Mouse (Mus musculus) gastrocnemius, adult 2 months (tissue): Measurements from ENCODE around the gene Faap20. TPM values are rescaled to one million over a fixed set of nuclear protein-coding genes. Genes with fewer than 3 reads are reported as not detected.

Experiments used
- DNase-seq: peaks from one replicate; pipeline ENCODE4 v3.0.0; 2022
- H3K27ac ChIP-seq: fragments of 200-600 bp; 2 replicates; pipeline ENCODE4 v1.8.1; 2022; ENCODE audit warnings: mild to moderate bottlenecking
- H3K4me3 ChIP-seq: fragments of 200-600 bp; 2 replicates; pipeline ENCODE4 v1.8.1; 2022; ENCODE audit warnings: mild to moderate bottlenecking, moderate library complexity
- CTCF ChIP-seq: fragments of 200-600 bp; IDR thresholded peaks from 2 replicates; pipeline ENCODE4 v1.8.1; 2022; ENCODE audit warnings: antibody characterized with exemption, mild to moderate bottlenecking, moderate library complexity
- intact Hi-C: fragments of 180-260 bp; cut with DNase I; formaldehyde crosslinking; loops from one replicate; pipeline ENCODE4 v1.15.1; 2025
- total RNA-seq, 2 experiments: library from RNA; stranded (reverse); gene quantifications; 2 replicates each; pipeline ENCODE4 v1.2.3; 2021

Faap20 gene
- total RNA-seq, 2 experiments from 2014 or later: 4.6 to 6.1 TPM

DNA sequence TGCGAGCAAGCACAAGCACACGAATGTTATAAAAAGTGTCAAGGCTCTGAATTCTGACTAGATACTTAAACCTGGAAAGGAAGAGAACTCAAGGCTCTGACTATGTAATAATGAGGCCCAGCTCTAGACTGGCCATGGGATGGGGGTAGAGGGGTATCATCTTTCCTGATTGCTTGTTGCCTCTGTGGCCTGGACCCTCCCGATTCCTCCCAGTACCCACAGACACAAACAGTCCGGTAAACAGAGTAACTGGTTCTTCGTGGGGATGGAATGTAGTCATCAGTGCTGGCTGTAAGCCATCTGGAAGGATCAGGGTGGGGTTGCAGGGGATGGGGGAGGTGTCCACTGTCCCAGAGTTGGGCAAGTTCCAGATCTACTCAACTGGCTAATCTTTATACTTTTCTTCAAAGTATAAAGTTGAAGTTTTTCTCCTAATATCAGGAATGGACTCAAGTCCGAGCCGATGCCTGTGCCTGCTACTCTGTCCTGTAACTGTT is 17.5 kb downstream of the Faap20 start:
- H3K4me3 ChIP-seq: no peak overlapping the region
- intact Hi-C loops: no loop called here
- peak overlapping the region; percentile 72; the same call in 1 of the 2 replicates for H3K27ac ChIP-seq
- no peak for DNase-seq
- TF ChIP-seq CTCF: no peak

DNA sequence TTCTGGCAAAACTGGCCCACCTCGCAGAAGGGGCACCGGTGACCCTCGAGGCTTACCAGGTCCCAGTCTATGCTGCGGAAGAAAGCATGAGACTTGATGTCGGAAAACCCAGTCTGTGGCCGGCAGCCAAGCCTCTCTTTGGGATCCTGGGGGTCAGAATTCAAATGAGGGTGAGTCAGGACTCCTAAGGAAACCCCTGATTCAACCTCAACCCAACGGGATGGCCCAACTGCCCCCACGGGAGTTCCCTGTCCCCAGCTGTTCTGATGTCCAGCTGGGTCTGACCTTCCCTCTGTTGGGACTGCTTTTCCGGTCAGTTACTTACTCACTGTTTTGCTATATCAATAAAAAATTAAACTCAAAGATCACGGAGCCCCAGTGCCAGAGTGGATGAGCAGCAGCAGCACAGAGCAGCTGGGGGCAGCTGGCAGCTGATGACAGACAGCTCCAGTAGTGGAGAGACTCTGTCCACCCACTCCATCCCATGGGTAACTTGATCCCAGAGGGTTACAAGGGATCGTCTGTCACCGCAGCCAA is 18.1 kb downstream of the Faap20 start:
- no peak for DNase-seq
- Histone ChIP-seq H3K27ac (peak overlapping the region; percentile 72), H3K4me3 (peak overlapping the region; percentile 37)
- no peak for TF ChIP-seq CTCF
- intact Hi-C loops: loop anchor here (1.0 kb wide), 1 partner anchor 41 kb away; no protein-coding TSS in a partner anchor

DNA sequence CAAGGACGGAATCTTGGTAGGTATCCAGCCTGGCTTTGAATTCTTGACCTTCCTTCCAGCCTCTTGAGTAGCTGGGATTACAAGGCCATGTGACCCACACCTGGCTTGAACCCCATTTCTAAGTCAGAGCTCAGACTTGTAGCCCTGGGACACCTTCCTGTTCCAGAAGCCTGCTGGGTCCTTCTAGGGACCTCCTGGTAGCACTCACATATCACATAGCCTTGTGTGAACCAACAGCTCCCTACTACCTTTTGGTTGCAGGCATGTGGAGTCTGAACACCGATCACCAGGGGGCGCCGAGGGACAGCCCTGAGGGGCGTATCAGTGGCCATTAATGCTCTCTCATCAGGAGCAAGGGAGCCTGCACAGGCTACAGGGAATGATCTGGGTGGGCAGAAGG is 18.8 kb downstream of the Faap20 start:
- Histone ChIP-seq H3K4me3 (peak overlapping the region; percentile 37), H3K27ac (peak overlapping the region; percentile 72)
- peak; percentile 88 for DNase-seq
- TF ChIP-seq CTCF: peak; percentile 86
- intact Hi-C loops: loop anchor here (1.0 kb wide), 1 partner anchor 40 kb away; no protein-coding TSS in a partner anchor

DNA sequence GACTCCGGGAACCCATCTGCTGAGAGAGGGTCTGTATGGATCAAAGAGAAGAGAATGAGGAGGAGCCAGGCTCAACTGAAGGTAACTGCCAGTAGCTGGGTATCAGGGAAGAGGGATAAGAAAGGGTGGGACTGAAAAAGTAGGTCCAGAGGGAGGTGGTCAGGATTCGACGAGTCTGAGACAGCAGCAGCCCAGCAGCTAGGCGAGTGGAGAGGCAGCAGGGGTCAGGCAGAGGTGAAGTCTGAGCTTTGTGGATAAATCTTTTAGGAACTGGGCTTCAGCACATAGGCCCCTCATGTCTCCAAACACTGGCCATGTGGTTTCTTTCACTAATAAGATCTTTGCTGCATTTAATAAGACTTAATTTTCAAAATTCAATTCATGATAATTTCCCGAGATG is 24.8 kb downstream of the Faap20 start:
- TF ChIP-seq CTCF: no peak
- DNase-seq: no peak
- Histone ChIP-seq H3K4me3 (no peak overlapping the region), H3K27ac (no peak overlapping the region)
- intact Hi-C loops: no loop called here

DNA sequence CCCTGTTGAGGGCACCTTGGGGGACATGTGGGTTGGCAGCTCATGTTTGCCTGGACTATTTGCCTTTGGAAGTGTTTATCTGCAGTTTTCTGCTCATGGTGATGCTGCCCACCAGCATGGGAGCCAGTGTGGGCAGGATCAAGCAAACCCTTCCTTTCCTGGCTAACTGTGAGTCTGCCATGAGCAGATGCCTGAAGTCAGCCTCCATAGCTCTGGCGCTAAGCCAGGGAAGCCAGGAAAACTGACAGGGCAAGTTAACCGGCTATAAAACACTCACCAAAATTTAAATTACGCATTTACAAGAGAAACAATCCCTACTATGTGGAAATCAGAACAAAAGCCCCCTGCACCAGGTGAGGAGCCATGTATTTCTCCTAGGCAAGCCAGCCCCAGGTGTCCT is 25.2 kb downstream of the Faap20 start:
- DNase-seq: no peak
- intact Hi-C loops: no loop called here
- no peak overlapping the region for H3K4me3 ChIP-seq
- no peak for TF ChIP-seq CTCF
- no peak overlapping the region for H3K27ac ChIP-seq

DNA sequence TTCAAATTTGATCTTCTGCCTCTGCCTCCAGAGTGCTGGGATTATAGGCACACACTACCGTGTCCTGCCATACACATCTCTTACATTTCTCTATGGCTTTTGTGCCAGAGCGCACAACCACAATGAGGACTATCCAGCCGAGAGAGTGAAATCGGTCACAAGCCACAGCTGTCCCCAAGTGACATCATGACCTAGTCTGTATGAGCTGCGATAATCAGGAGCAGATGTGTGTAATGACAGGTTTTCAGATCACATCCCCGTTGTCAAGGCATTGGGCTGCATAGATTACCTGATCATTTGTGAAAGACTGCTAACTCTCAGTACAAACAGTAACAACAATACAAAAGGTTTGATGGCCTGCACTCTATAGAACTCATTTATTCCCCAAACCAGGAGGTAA is 28.4 kb downstream of the Faap20 start:
- TF ChIP-seq CTCF: no peak
- Histone ChIP-seq H3K27ac (no peak overlapping the region), H3K4me3 (no peak overlapping the region)
- DNase-seq: no peak
- intact Hi-C loops: no loop called here

DNA sequence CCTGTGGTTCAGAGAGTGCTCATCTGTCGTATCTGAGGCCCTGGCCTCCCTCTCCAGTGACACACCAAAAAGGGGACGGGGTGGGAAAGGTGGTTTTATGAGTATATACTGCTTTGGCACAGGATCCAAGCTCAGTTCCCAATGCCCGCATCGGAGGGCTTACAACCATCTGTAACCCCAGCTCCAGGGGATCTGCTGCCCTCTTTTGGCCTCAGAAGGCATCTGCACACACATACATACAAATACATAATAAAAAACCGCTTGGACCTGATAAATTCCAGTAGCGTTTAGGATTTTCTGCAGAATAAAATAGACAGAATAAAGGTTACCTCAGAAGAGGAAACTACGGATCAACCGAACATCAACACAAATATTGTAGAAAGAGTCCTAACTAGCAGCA is 29.5 kb downstream of the Faap20 start:
- Histone ChIP-seq H3K4me3 (no peak overlapping the region), H3K27ac (no peak overlapping the region)
- intact Hi-C loops: no loop called here
- TF ChIP-seq CTCF: peak; percentile 5; the same call in 1 of the 2 replicates
- DNase-seq: no peak

DNA sequence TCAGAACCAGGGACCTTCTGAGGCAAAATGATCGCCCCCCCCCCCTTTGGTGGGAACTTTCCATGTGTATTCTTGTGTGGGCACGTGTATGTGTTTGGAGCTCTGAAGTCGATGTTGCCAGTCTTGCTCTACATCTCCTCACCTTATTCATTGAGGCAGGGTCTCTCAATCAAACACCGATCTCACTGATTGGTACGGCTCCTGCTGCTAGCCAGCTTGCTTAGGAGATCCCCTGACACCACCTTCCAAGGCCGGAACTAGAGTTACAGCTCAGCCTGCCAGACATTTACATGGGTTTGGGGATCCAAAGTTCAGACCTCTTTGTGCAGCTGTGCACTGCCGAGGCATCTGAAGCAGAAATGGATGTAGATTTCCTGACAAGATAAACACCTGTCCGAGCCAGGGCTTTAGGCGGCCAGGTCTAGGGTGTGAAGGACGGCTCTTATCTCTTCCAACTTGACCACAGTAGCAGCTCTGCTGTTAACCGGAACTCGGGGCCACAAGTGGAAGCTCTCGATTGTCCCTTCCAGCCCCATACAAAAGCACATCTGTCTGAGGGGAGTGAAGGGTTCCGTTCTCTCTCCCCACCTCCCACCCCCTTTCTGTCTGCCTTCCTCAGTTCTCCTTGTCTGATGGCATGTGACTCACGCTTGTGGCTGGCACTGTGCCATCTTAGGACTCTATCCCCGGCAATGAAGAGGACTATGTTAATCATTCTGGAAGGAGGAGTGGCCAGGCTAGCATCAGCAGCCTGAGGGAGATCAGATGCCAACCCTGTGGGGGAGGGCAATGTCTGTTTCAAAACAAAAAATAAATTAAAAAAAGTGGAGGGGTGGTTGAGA is 30.5 kb downstream of the Faap20 start:
- no peak for DNase-seq
- no peak overlapping the region for H3K4me3 ChIP-seq
- no peak overlapping the region for H3K27ac ChIP-seq
- intact Hi-C loops: no loop called here
- no peak for TF ChIP-seq CTCF

DNA sequence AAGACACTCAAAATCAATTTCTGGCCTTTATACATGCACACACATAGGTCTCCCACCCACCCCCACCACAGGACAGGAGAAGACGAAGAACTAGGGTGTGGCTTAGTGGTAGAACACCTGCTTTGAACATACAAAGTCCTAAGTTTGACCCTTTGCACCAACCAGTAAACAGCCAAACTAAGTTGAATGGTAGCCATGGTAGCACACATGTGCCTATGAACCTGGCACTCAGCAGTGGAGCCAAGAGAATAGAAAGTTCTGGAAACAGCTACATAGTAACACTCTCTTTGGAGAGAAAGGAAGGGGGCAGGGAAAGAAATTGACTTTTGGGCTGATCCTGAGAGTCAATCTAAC is 31.1 kb downstream of the Faap20 start:
- TF ChIP-seq CTCF: no peak
- no peak overlapping the region for H3K27ac ChIP-seq
- H3K4me3 ChIP-seq: no peak overlapping the region
- intact Hi-C loops: no loop called here
- DNase-seq: no peak

DNA sequence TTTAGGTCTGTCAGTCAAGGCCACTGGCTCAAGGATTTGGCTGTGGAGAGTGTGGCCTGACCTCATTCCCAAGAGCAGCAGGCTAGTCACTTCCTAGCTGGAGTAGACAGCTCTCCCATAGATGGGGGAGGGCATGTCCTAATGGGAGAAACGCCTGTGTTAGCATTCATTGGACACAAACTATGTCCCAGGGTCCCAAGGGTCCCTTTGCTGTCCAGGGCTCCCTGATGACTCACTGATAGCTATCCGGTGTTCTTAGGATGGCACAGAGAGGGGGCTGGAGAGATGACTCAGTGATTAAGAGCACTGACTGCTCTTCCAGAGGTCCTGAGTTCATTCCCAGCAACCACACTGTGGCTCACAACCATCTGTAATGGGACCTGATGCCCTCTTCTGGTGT is 31.6 kb downstream of the Faap20 start:
- peak overlapping the region; percentile 49 for H3K27ac ChIP-seq
- DNase-seq: no peak
- TF ChIP-seq CTCF: no peak
- intact Hi-C loops: no loop called here
- H3K4me3 ChIP-seq: no peak overlapping the region

DNA sequence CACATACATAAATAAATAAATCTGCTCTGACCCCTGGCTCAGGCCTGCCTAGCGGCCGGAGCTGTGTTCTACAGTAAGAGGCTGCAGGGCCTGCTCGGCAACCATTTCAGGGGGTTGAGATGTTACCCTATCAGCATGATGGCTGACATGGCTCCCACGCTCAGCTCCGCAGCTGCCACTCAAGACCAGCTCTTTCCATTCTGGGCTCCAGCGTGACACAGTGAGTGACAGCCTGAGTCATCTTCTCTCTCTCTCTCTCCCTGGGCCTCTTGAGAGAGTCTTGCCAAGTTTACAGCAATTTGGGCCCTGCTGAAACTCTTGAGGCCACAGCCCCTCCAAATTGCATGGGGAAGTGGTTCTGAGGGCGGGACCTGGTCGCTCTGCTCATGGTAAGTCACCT is 32.0 kb downstream of the Faap20 start:
- no peak overlapping the region for H3K4me3 ChIP-seq
- H3K27ac ChIP-seq: peak overlapping the region; percentile 49
- intact Hi-C loops: no loop called here
- no peak for DNase-seq
- no peak for TF ChIP-seq CTCF

DNA sequence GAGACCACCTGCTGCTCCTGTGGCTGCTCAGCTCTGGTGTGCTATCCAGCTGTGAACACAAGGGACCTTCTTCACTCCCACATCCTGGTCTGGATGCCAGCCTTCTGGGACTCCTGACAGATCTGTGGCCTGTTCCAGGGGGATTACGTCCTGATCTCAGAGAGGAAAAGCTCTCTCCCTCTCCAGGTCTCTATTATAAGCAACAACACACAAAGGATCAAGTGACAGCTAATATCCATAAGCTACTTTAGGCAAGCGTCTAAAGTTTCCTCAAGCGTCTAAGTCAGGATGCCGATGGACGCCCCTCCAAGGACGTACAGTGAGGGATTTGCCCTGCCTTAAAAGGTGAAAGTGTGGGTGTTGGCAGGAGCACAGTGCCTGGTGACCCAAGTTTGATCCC is 32.6 kb downstream of the Faap20 start:
- no peak for TF ChIP-seq CTCF
- Histone ChIP-seq H3K4me3 (no peak overlapping the region), H3K27ac (peak overlapping the region; percentile 49)
- no peak for DNase-seq
- intact Hi-C loops: no loop called here

DNA sequence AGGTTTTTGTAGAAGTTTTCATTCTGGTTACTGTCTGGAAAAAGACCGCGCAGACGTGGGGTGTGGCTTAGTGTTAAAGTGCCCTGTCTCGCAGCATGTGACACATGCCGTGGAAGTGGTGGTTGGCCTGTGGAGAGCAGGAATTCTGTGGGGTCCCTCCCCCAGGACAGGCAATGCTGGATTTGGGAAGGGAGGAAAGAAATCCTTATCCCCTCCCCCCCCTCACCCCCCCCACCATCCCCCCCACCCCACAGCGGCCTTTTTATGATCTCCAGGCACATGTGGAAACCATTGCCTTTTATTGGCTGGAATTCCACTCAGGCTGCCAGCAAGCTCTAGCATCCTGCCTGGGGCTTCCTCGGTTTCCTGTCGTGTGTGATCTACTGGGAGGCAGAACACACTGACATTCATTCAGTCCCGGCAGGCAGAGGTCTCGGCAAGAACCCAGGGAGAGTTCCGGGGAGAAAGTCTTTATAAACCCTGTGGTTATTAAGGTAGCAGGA is 33.5 kb downstream of the Faap20 start:
- Histone ChIP-seq H3K27ac (peak overlapping the region; percentile 62), H3K4me3 (peak overlapping the region; percentile 53)
- peak; percentile 61 for DNase-seq
- intact Hi-C loops: no loop called here
- TF ChIP-seq CTCF: no peak

DNA sequence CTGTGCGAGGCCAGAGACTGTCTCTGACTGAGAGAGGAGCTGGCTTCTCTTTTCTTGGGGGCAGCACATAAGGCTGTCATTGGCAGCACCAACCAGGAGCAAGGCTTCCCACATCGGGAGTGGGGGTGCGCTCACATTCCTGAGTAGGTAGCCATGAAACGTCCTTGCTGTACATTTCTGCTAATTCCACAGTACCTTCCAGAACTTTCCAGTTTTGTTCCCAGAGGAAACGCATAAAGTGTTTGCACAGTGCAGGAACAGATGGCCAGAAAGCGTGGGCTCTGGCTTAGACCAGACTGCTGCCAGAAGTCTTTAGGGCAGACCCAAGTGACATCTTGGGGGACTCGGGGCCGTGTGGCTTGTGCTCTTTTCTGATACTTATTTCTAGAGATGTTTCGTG is 34.0 kb downstream of the Faap20 start:
- peak overlapping the region; percentile 53 for H3K4me3 ChIP-seq
- intact Hi-C loops: no loop called here
- no peak for DNase-seq
- peak overlapping the region; percentile 62 for H3K27ac ChIP-seq
- TF ChIP-seq CTCF: no peak
